Mouse (Mus musculus) cortical plate, adult 2 months (tissue): ENCODE results near the gene Pmepa1. TPM values are rescaled to one million over a fixed set of nuclear protein-coding genes. Genes with fewer than 3 reads are reported as not detected.

ENCODE experiments used
- H3K27ac ChIP-seq: fragments of 200-500 bp; 2 replicates; pipeline ENCODE4 v1.5.1; 2012; ENCODE audit warnings: low read length, control low read depth, inconsistent platforms; ENCODE audit not compliant: insufficient read depth
- H3K4me1 ChIP-seq: fragments of 200-500 bp; 2 replicates; pipeline ENCODE4 v1.6.1; 2011; ENCODE audit warnings: low read length; ENCODE audit not compliant: control insufficient read depth, insufficient read depth
- H3K4me3 ChIP-seq: fragments of 200-500 bp; 2 replicates; pipeline ENCODE4 v1.5.1; 2011; ENCODE audit warnings: mild to moderate bottlenecking, low read length, control low read depth; ENCODE audit not compliant: insufficient read depth
- CTCF ChIP-seq: fragments of 200-500 bp; IDR thresholded peaks from 2 replicates; pipeline ENCODE4 v1.5.1; 2011; ENCODE audit warnings: mild to moderate bottlenecking, control low read depth, low read length; ENCODE audit not compliant: insufficient read depth; ENCODE audit errors: extremely low read depth
- POLR2A ChIP-seq: fragments of 200-500 bp; IDR thresholded peaks from 2 replicates; pipeline ENCODE4 v1.6.1; 2011; ENCODE audit warnings: mild to moderate bottlenecking, low read length, control low read depth; ENCODE audit not compliant: insufficient read depth; ENCODE audit errors: extremely low read depth
- polyA plus RNA-seq: library from polyadenylated mRNA; depleted of rRNA; stranded (reverse); fragments of >200 nt; gene quantifications from 2 replicates; pipeline ENCODE4 v1.2.3, GENCODE M21; 2012; rRNA removed

Pmepa1 gene
- 39.8 and 42.3 TPM in 2 replicates for polyA plus RNA-seq

GRCm38 (mm10) chr2:173276409-173276808 lies at the start of gene Pmepa1:
Pmepa1 (minus strand) TSS chr2:173276533.
- H3K27ac ChIP-seq: 0 out of 2 replicates have a peak within 1 kb of the TSS, but pooled peaks have one; percentile 80
- H3K4me3 ChIP-seq: peak within 1 kb of the TSS; percentile 53
- no peak for TF ChIP-seq CTCF
- TF ChIP-seq POLR2A: peak; percentile 61; the same call in 1 of the 2 replicates
- no peaks in the 10 kb centered on the region; the same call in 1 of the 2 replicates for H3K4me1 ChIP-seq

GRCm38 (mm10) chr2:173321754-173322153 lies 45.4 kb upstream of the Pmepa1 start:
- H3K27ac ChIP-seq: no peak overlapping the region
- no peak for TF ChIP-seq POLR2A
- TF ChIP-seq CTCF: no peak
- H3K4me1 ChIP-seq: no peaks in the 10 kb centered on the region
- H3K4me3 ChIP-seq: no peak overlapping the region

- TF ChIP-seq CTCF: no peak
- TF ChIP-seq POLR2A: no peak
- no peaks in the 10 kb centered on the region for H3K4me1 ChIP-seq
- H3K4me3 ChIP-seq: no peak overlapping the region
- no peak overlapping the region for H3K27ac ChIP-seq
Measured at GRCm38 (mm10) chr2:173321194-173321593, 44.9 kb upstream of the Pmepa1 start.

- Histone ChIP-seq H3K4me3 (no peak overlapping the region), H3K27ac (no peak overlapping the region), H3K4me1 (no peaks in the 10 kb centered on the region; the same call in 1 of the 2 replicates)
- TF ChIP-seq POLR2A (no peak), CTCF (no peak)
Measured at GRCm38 (mm10) chr2:173314291-173314690, 38.0 kb upstream of the Pmepa1 start.

GRCm38 (mm10) chr2:173308486-173308885 lies 32.2 kb upstream of the Pmepa1 start:
- peaks cover 5% of the 10 kb centered on the region for H3K4me1 ChIP-seq
- TF ChIP-seq CTCF: no peak
- no peak for TF ChIP-seq POLR2A
- no peak overlapping the region for H3K4me3 ChIP-seq
- H3K27ac ChIP-seq: no peak overlapping the region

DNA sequence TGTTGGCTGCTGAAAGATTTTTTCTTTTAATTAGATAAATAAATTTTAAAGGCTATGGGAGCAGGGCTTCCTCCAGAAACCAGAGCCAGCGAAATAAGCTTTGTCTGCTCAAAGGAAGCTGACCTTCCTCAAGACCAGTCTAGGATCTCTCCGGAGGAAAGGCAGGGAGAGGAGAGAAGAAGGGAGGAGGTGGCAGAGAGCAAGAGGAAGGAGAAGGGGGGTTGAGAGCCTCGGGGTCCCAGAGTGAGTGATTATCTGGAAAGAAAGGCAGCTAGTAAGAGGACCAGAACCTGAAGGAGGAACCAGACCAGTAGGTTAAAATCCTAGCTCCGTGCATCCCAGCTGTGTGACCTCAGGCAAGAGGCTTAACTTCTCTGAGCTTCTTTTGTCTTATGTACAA lies 31.7 kb upstream of the Pmepa1 start:
- no peak overlapping the region for H3K4me3 ChIP-seq
- TF ChIP-seq POLR2A (no peak), CTCF (no peak)
- no peak overlapping the region for H3K27ac ChIP-seq
- H3K4me1 ChIP-seq: peaks cover 5% of the 10 kb centered on the region

DNA sequence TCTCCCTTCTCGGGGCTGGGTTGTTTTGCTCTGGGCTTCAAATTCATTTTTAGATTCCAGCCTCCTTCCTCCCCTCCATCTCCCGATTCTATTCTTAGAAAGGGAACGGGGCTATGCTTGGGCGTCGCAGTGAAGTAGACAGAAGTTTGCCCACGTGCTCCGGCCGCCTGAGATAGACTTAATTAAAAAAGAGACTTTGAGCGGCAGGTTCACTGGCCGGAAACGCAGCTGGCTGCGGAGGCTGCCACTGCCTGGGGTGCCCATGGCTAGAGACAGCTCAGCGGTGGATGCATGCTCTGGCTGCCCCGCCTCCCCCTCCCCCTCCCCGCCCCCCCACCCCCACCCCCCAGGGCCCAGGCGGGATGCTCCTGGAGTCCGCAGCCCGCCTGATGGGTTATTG lies 31.2 kb upstream of the Pmepa1 start:
- Histone ChIP-seq H3K27ac (no peak overlapping the region), H3K4me1 (peaks cover 5% of the 10 kb centered on the region), H3K4me3 (no peak overlapping the region)
- TF ChIP-seq POLR2A (no peak), CTCF (no peak)

DNA sequence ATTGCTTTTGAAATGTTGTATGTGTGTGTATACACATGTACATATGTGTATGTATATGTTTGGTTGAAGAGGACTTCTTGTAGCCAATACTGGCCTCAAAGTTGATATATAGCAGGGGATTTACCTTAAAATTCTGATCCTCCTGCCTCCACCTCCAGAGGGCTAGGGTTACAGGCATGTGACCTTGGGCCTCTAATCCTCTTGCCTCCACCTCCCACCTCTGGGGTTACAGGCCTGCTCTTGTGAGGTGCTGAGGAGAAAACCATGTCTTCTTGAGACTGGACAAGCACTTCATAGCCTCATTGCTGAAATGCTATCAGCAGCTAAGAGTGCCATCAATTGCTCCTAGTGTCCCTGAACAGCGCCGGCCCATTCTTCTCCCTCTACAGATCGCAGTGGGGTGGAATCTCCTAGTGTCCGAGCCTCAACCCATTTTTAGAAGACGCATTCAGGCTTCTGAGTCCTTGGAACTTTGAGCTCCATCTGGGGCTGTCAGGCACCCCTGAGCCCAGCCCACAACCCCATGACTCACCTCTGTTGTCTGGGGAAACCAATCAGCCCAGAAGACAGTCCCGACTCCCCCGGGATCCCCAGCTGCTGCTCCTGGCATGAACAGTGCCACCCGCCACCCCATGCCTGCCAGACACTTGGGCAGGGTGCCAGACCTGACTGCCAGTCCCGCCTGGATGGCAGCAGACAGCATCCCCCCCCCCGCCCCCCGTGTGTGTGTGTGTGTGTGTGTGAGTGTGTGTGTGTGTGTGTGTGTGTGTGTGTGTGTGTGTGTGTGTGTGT lies 30.6 kb upstream of the Pmepa1 start:
- Histone ChIP-seq H3K4me1 (peaks cover 5% of the 10 kb centered on the region), H3K27ac (no peak overlapping the region), H3K4me3 (no peak overlapping the region)
- no peak for TF ChIP-seq POLR2A
- TF ChIP-seq CTCF: no peak

GRCm38 (mm10) chr2:173305011-173305410 lies 28.7 kb upstream of the Pmepa1 start:
- Histone ChIP-seq H3K4me3 (no peak overlapping the region), H3K4me1 (peaks cover 5% of the 10 kb centered on the region), H3K27ac (no peak overlapping the region)
- TF ChIP-seq CTCF (no peak), POLR2A (no peak)

DNA sequence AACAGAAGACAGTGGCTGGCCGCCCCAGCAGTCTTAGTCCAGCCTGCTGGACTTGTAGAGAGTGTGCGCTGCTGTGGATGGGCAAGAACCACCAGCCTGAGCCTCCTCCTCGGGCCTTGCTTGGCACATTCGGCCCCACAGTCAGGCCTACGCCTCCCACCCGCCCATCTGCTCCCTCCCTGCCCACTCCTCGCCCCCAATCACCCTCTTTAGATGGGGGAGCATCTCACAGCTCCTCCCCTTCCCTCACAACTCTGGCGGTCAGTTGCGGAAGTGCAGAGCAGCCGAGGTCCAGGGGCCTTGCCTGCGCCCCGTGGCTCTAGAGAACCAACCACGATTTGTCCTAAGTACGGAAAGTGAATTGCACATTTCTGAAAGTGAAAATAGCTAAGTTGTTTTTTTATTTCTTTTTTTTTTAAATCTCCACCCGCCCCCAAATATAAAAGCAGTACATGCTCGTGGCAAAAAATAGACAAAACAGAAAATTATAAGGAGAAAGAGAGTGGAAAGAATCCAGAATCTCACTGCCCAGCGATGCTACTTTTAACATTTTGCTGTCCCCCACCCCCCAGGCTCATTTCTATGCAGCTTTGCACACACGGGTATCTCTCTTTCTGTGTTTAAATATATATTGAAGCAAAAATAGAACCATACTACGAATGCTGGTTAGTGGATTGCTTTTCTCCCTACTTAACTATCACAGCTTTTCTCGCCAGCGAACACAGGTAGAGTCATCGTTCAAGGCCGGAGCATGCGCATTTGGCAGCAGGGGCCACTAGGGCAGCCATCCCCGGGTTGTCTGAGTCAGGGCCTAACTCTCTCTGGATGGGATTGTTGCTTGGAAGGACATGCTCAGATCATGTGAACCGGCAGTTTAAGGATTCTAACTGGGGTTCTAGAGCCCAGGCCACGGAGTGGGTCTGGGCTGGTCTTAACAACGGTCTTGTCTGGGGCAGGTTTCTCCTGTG lies 24.6 kb upstream of the Pmepa1 start:
- H3K4me3 ChIP-seq: no peak overlapping the region
- no peak overlapping the region for H3K27ac ChIP-seq
- TF ChIP-seq CTCF (peak; percentile 15; the same call in 1 of the 2 replicates), POLR2A (no peak)
- no peaks in the 10 kb centered on the region; the same call in 1 of the 2 replicates for H3K4me1 ChIP-seq
